Mouse (Mus musculus) embryonic facial prominence, embryonic 10.5 days (tissue): Measurements from ENCODE around the gene Elf1. TPM values are rescaled to one million over a fixed set of nuclear protein-coding genes. Genes with fewer than 3 reads are reported as not detected.

Source experiments
- DNase-seq: peaks from one replicate; pipeline ENCODE4 v3.0.0-alpha.2; 2017; ENCODE audit warnings: low spot score
- H3K27ac ChIP-seq: fragments of 300-500 bp; sonication (generic); replicated peaks from 2 replicates; pipeline ENCODE4 v1.5.1; 2016; ENCODE audit warnings: mild to moderate bottlenecking
- H3K27me3 ChIP-seq: fragments of 300-500 bp; sonication (generic); replicated peaks from 2 replicates; pipeline ENCODE4 v1.6.1; 2016; ENCODE audit warnings: low read depth, mild to moderate bottlenecking; ENCODE audit not compliant: poor library complexity, severe bottlenecking
- H3K36me3 ChIP-seq: fragments of 300-500 bp; sonication (generic); replicated peaks from 2 replicates; pipeline ENCODE4 v1.6.1; 2016; ENCODE audit warnings: mild to moderate bottlenecking, moderate library complexity
- H3K4me1 ChIP-seq: fragments of 300-500 bp; sonication (generic); 2 replicates; pipeline ENCODE4 v1.6.1; 2016
- H3K4me3 ChIP-seq: fragments of 300-500 bp; sonication (generic); 2 replicates; pipeline ENCODE4 v1.5.1; 2016; ENCODE audit warnings: mild to moderate bottlenecking, moderate library complexity
- H3K9me3 ChIP-seq: fragments of 300-500 bp; sonication (generic); 2 replicates; pipeline ENCODE4 v1.6.1; 2016; ENCODE audit warnings: mild to moderate bottlenecking
- WGBS: fragments of 180-500 bp; shearing (Covaris S2); methylation state at CpG from one replicate; pipeline ENCODE4 v1.1.7; 2016; 5-methylcytosine and 5-hydroxymethylcytosine counted together
- polyA plus RNA-seq: library from polyadenylated mRNA; unstranded; fragments of >200 nt; fragmentation: Nextera tagmentation; extraction: Ambion mirVana; gene quantifications from 2 replicates; pipeline ENCODE4 v1.2.1, GENCODE M21; 2016

The Elf1 gene
- polyA plus RNA-seq, 1 experiment from 2014 or later = 5.9 TPM

DNA sequence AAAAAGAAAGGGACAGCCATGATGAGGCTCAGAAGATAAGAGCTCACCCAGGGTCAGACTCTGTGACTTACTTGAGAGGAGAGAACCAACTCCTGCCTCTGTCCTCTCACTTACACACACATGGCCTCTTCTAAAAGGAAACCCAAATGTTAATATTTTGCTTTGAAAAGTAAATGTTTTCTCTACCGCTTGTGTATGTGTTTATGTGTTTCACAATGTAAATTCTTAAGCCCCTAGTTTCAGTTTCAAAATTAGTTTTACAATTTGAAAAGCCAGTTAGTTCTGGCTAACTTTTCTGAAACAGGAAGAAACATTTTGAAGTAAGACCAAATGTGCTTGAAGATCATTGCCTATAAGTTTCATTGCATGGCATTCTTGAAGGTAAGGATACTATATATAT, 76.8 kb downstream of the Elf1 start:
- no peak overlapping the region for H3K4me3 ChIP-seq
- peaks cover 4% of the 10 kb centered on the region; the same call in 1 of the 2 replicates for H3K36me3 ChIP-seq
- no peaks in the 10 kb centered on the region for H3K9me3 ChIP-seq
- 0 out of 2 replicates have a peak, but pooled peaks cover 2% of the 10 kb centered on the region for H3K4me1 ChIP-seq
- no peaks in the 10 kb centered on the region for H3K27me3 ChIP-seq
- no peak overlapping the region for H3K27ac ChIP-seq
- WGBS = 91% methylated on average over 1 of the region's 1 CpGs
- no peak for DNase-seq

- WGBS = 19% methylated on average over 5 of the region's 5 CpGs
- Histone ChIP-seq H3K27me3 (no peaks in the 10 kb centered on the region), H3K27ac (no peak overlapping the region), H3K4me3 (no peak overlapping the region), H3K36me3 (peaks cover 7% of the 10 kb centered on the region; the same call in 1 of the 2 replicates), H3K9me3 (no peaks in the 10 kb centered on the region), H3K4me1 (0 out of 2 replicates have a peak, but pooled peaks cover 2% of the 10 kb centered on the region)
- peak; percentile 57 for DNase-seq
Observed at GRCm38 (mm10) chr14:79562745-79563144, 81.8 kb downstream of the Elf1 start.

DNA sequence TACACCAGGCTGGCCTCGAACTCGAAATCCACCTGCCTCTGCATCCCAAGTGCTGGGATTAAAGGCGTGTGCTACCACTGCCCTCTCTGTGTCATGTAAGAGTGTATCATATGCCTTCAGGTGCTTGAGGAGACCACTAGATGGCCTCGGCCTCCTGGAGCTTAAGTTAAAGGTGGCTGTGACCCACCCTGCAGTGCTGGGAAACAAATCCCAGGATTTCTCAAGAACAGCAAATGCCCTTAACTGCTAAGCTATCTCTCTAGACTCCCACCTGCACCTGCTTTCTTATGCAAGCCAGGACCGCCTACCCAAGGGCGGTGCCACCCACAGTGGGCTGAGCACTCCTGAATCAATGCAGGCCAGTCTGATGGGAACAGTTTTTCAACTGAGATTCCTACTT, 83.8 kb downstream of the Elf1 start:
- Histone ChIP-seq H3K9me3 (no peaks in the 10 kb centered on the region), H3K27me3 (no peaks in the 10 kb centered on the region), H3K4me3 (no peak overlapping the region), H3K27ac (no peak overlapping the region), H3K4me1 (no peaks in the 10 kb centered on the region), H3K36me3 (peaks cover 7% of the 10 kb centered on the region; the same call in 1 of the 2 replicates)
- peak; percentile 22 for DNase-seq
- WGBS = 63% methylated on average over 6 of the region's 6 CpGs

DNA sequence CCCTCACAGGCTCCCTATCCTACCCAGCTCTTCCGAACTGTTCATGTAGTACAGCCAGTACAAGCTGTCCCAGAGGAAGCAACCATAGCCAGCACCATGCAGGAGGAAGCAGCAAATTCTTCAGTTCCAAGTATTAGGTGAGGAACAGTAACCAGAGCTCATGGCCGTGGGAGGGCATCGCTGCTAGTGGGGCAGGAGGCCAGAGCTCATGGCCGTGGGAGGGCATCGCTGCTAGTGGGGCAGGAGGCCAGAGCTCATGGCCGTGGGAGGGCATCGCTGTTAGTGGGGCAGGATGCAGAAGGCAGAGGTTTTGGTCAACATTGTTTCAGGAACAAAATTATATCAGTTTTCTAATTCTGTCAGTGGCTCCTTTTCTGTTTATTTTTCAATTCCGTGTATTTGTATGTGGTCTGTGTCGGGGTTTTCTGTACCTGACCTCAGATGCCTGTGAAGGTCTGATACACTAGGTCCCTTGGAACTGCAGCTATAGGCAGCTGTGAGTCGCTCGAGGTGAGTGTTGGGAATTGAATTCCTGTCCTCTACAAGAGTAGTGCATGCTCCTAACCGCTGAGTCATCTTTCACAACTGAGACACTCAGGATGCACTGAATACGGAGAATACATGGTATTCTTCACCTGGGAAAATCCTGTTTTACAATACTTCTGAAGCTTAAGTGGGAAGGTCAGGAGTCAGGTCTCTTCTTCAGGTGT, 92.6 kb downstream of the Elf1 start:
- peaks cover 15% of the 10 kb centered on the region; the same call in 1 of the 2 replicates for H3K36me3 ChIP-seq
- no peaks in the 10 kb centered on the region for H3K9me3 ChIP-seq
- no peak overlapping the region for H3K27ac ChIP-seq
- 90% methylated on average over 13 of the region's 13 CpGs for WGBS
- no peaks in the 10 kb centered on the region for H3K27me3 ChIP-seq
- H3K4me1 ChIP-seq = no peaks in the 10 kb centered on the region; the same call in 1 of the 2 replicates
- no peak for DNase-seq
- no peak overlapping the region for H3K4me3 ChIP-seq

- Histone ChIP-seq H3K4me1 (no peaks in the 10 kb centered on the region; the same call in 1 of the 2 replicates), H3K4me3 (no peak overlapping the region), H3K36me3 (peaks cover 15% of the 10 kb centered on the region; the same call in 1 of the 2 replicates), H3K27me3 (no peaks in the 10 kb centered on the region), H3K9me3 (no peaks in the 10 kb centered on the region), H3K27ac (no peak overlapping the region)
- DNase-seq = no peak
- WGBS = 87% methylated on average over 1 of the region's 1 CpGs
Observed at GRCm38 (mm10) chr14:79574361-79574760, 93.4 kb downstream of the Elf1 start.

DNA sequence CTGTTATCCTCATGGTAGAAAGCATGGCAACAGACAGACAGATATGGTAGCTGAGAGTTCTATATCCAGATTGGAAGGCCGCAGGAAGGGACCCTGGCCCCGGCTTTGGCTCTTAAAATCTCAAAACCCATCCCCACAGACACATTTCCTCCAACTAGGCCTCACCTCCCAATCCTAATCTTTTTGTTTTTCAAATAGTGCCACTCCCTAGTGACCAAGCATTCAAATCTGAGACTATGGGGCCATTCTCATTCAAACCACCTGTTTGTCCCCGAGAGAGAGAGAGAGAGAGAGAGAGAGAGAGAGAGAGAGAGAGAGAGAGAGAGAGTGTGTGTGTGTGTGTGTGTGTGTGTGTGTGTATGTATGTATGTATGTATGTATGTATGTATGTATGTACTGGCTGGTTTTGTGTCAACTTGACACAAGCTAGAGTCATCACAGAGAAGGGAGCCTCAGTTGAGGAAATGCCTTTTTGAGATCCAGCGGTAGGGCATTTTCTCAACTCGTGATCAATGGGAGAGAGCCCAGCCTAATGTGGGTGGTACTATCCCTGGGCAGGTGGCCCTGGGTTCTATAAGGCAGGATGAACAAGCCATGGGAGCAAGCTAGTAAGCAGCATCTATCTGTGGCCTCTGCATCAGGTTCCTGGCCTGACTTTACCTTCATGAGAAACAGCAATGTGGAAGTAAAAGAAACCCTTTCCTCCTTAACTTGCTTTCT, 102.7 kb downstream of the Elf1 start:
- H3K4me3 ChIP-seq = no peak overlapping the region
- H3K4me1 ChIP-seq = peaks cover 14% of the 10 kb centered on the region
- no peaks in the 10 kb centered on the region for H3K27me3 ChIP-seq
- 81% methylated on average over 5 of the region's 5 CpGs for WGBS
- no peak for DNase-seq
- H3K27ac ChIP-seq = no peak overlapping the region
- H3K9me3 ChIP-seq = no peaks in the 10 kb centered on the region
- peaks cover 5% of the 10 kb centered on the region; the same call in 1 of the 2 replicates for H3K36me3 ChIP-seq

- H3K4me3 ChIP-seq = peak overlapping the region; percentile 69
- H3K4me1 ChIP-seq = peaks cover 28% of the 10 kb centered on the region
- DNase-seq = no peak
- WGBS = 36% methylated on average over 16 of the region's 16 CpGs
- no peaks in the 10 kb centered on the region for H3K27me3 ChIP-seq
- H3K27ac ChIP-seq = peak overlapping the region; percentile 96
- H3K36me3 ChIP-seq = peaks cover 17% of the 10 kb centered on the region
- no peaks in the 10 kb centered on the region for H3K9me3 ChIP-seq
Observed at GRCm38 (mm10) chr14:79586499-79587138, 105.6 kb downstream of the Elf1 start.

DNA sequence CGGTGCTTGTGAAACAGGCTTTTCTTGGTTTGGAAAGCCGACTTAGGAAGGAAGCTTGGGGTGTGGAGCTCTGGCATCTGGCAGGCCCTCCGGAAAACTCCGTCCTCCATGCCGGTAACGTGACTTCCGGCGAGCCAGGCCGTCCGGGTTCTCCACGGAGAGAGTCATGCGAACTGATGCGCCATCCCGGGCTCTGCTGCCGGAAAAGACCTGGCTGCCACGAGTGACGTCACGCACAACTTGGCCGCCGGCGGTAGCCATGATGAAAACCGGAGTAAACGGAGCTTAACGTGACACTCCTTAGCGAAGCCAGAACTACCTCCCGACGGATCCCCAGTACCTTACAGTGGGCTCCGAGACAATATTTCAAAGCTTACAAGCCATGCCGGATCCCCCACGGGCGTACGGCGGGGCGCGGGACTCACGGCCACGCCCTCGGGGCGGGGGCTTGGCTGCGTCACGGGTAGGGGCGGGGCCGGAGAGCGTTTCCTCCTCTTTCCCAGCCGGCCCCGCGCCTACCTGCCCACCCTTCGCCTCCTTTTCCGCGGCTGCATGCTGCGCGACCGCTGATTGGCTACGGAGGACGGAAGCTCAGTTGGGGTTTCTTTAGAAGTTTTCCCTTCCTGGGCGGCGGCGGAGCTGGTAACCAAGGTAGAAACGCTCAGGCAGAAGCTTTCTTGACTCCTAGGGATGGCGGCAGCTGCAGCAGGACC, 106.3 kb downstream of the Elf1 start, which contains the start of gene Sugt1:
Sugt1 (plus strand) TSS at position 553 of the 713 bp plus-strand sequence.
- H3K27ac ChIP-seq = peak within 1 kb of the TSS; percentile 96
- peak within 1 kb of the TSS; percentile 69 for H3K4me3 ChIP-seq
- H3K4me1 ChIP-seq = peaks cover 28% of the 10 kb centered on the region
- peak; percentile 96 for DNase-seq
- H3K36me3 ChIP-seq = peaks cover 21% of the 10 kb centered on the region
- H3K9me3 ChIP-seq = no peaks in the 10 kb centered on the region
- WGBS = under 1% methylated on average over 60 of the region's 60 CpGs
- H3K27me3 ChIP-seq = no peaks in the 10 kb centered on the region

- H3K4me3 ChIP-seq = peak overlapping the region; percentile 69
- peak overlapping the region; percentile 96 for H3K27ac ChIP-seq
- H3K27me3 ChIP-seq = no peaks in the 10 kb centered on the region
- peaks cover 26% of the 10 kb centered on the region for H3K36me3 ChIP-seq
- WGBS = 2% methylated on average over 9 of the region's 9 CpGs
- H3K9me3 ChIP-seq = no peaks in the 10 kb centered on the region
- H3K4me1 ChIP-seq = peaks cover 28% of the 10 kb centered on the region
- DNase-seq = no peak
Observed at GRCm38 (mm10) chr14:79587852-79588229, 106.8 kb downstream of the Elf1 start.

- Histone ChIP-seq H3K4me1 (peaks cover 28% of the 10 kb centered on the region), H3K4me3 (peak overlapping the region; percentile 69), H3K27me3 (no peaks in the 10 kb centered on the region), H3K9me3 (no peaks in the 10 kb centered on the region), H3K27ac (no peak overlapping the region), H3K36me3 (peaks cover 26% of the 10 kb centered on the region)
- WGBS = 91% methylated on average over 9 of the region's 9 CpGs
- no peak for DNase-seq
Observed at GRCm38 (mm10) chr14:79588534-79588951, 107.5 kb downstream of the Elf1 start.

DNA sequence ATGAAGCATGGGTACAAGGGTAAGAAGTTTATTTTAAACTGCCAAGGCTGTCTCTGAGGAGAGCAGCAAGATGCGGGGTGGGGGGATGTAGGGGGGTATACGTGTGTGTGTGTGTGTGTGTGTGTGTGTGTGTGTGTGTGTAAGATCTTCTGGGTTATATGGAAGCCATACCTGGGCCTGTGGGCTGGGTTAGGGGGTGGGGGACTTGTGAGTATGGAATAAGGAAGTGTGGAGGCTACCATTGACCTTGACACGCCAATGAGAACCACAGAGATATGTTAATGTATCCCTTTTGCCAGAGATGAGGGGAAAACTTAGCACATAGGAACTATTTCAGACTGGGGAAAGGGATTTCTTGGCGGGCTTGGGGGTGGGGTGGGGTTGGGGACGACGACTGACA, 108.4 kb downstream of the Elf1 start:
- H3K36me3 ChIP-seq = peaks cover 33% of the 10 kb centered on the region
- no peak for DNase-seq
- 87% methylated on average over 6 of the region's 6 CpGs for WGBS
- H3K9me3 ChIP-seq = no peaks in the 10 kb centered on the region
- H3K27me3 ChIP-seq = no peaks in the 10 kb centered on the region
- H3K4me1 ChIP-seq = peaks cover 28% of the 10 kb centered on the region
- no peak overlapping the region for H3K27ac ChIP-seq
- no peak overlapping the region for H3K4me3 ChIP-seq

GRCm38 (mm10) chr14:79590916-79591315, 109.9 kb downstream of the Elf1 start:
- Histone ChIP-seq H3K36me3 (peaks cover 48% of the 10 kb centered on the region), H3K27ac (no peak overlapping the region), H3K27me3 (no peaks in the 10 kb centered on the region), H3K4me1 (peaks cover 28% of the 10 kb centered on the region), H3K9me3 (no peaks in the 10 kb centered on the region), H3K4me3 (no peak overlapping the region)
- 94% methylated on average over 8 of the region's 8 CpGs for WGBS
- no peak for DNase-seq
